16 mouse cellular contexts compared by ENCODE assay signal in genomic region chr1:74250096-74250495, GRCm38 (mm10). TPM values are rescaled to one million over a fixed set of nuclear protein-coding genes. Genes with fewer than 3 reads are reported as not detected.
DNase-seq lines count a peak whose midpoint lies in the region; TF ChIP-seq lines count a peak whose summit lies in the region.
"Had no signal": no experiment of that assay in that cellular context is flagged by ENCODE, and none has a peak within 500 bp of the region (broad histone marks: within the 10 kb centered on the region; RNA-seq: fewer than 3 reads in every experiment).

No protein-coding gene starts in this region.

- DNase-seq in kidney, adult 2 months = no peak
- no peak for DNase-seq in kidney, postnatal 4 days
- DNase-seq in A20 (ENCODE audit: low read depth, low spot score) = peak; percentile 68
- DNase-seq in ovary, postnatal 36 days (ENCODE audit: low spot score) = no peak
- no peak for DNase-seq in layer of hippocampus, adult 11-12 months (ENCODE audit: low spot score)
- DNase-seq: adrenal gland, postnatal 36 days; cerebellum, postnatal 25 days; heart, postnatal 10 days; lung, postnatal 4 days had no signal

- peaks cover 14% of the 10 kb centered on the region for H3K36me3 ChIP-seq in kidney, adult 2 months (ENCODE audit: control insufficient read depth, insufficient read depth, low read length)
- H3K36me3 ChIP-seq in macrophage (ENCODE audit: inconsistent target) = peaks cover 54% of the 10 kb centered on the region

- no peak for TF ChIP-seq POLR2A in kidney, adult 2 months (IDR thresholded peaks at IDR 0.05; ENCODE audit: low read depth, low read length)
- no peak for TF ChIP-seq POLR2A in embryonic fibroblast, embryonic 13.5 days (IDR thresholded peaks at IDR 0.05; ENCODE audit: low read depth, low read length)

- H3K27me3 ChIP-seq in kidney, adult 2 months (replicated peaks; ENCODE audit: control insufficient read depth, insufficient read depth, low read length) = no peaks in the 10 kb centered on the region
- H3K27me3 ChIP-seq: forebrain, embryonic 13.5 days; neural tube, embryonic 15.5 days had no signal

- peak overlapping the region; percentile 100 for H3K27ac ChIP-seq in kidney, adult 2 months (ENCODE audit: insufficient read depth, low read depth, low read length)
- peak overlapping the region; percentile 99 for H3K27ac ChIP-seq in embryonic fibroblast, embryonic 13.5 days (ENCODE audit: insufficient read depth, low read length)
- H3K27ac ChIP-seq in macrophage = peak overlapping the region; percentile 96
- H3K27ac ChIP-seq: forebrain, embryonic 13.5 days; neural tube, embryonic 15.5 days had no signal

- peaks cover 92% of the 10 kb centered on the region for H3K79me2 ChIP-seq in macrophage (ENCODE audit: inconsistent target)

- H3K4me3 ChIP-seq in kidney, adult 2 months (ENCODE audit: insufficient read depth, low read depth, low read length) = no peak overlapping the region
- H3K4me3 ChIP-seq in embryonic fibroblast, embryonic 13.5 days (ENCODE audit: insufficient read depth, low read length) = no peak overlapping the region
- no peak overlapping the region for H3K4me3 ChIP-seq in macrophage (ENCODE audit: inconsistent target)
- H3K4me3 ChIP-seq: forebrain, embryonic 13.5 days; left cerebral cortex, adult 2 months; neural tube, embryonic 15.5 days had no signal

- 59% methylated on average over 4 of the region's 4 CpGs for WGBS in kidney, adult 2 months
- 41% methylated on average over 4 of the region's 4 CpGs for WGBS in macrophage (ENCODE audit: missing documents)

- no peak for TF ChIP-seq CTCF in kidney, adult 2 months (conservative IDR thresholded peaks at IDR 0.05; ENCODE audit: insufficient read depth, insufficient read length, low read depth, low read length)
- no peak for TF ChIP-seq CTCF in embryonic fibroblast, embryonic 13.5 days (IDR thresholded peaks at IDR 0.05; ENCODE audit: borderline replicate concordance, insufficient read depth, low read length)

- peaks cover 22% of the 10 kb centered on the region for H3K4me1 ChIP-seq in kidney, adult 2 months (ENCODE audit: control insufficient read depth, insufficient read depth, low read length)
- peaks cover 14% of the 10 kb centered on the region for H3K4me1 ChIP-seq in embryonic fibroblast, embryonic 13.5 days (ENCODE audit: control insufficient read depth, insufficient read depth, low read length)
- H3K4me1 ChIP-seq: forebrain, embryonic 13.5 days; neural tube, embryonic 15.5 days had no signal

RNA-seq across cellular contexts. Expression of gene Arpc2, which starts 14.2 kb away (rescaled TPM):
- 124 TPM in 2 replicates for polyA plus RNA-seq in kidney, adult 2 months (2012; rRNA removed)
- 446 and 515 TPM in 2 replicates for polyA plus RNA-seq in embryonic fibroblast, embryonic 13.5 days (2011; ENCODE audit: insufficient read length, low read depth, missing spikeins)
- 100 to 1,000 TPM; 109 to 196 (median 161) TPM for total RNA-seq in macrophage (2018; cell fraction: chromatin; rRNA removed)
- 1,000 to 10,000 TPM in 1 of 26 experiments, 100 to 1,000 TPM in 25; 673 to 1,009 (median 822) TPM for total RNA-seq in macrophage (2018; cell fraction: cytosol; rRNA removed)
- 100 to 1,000 TPM; 202 to 455 (median 266) TPM for total RNA-seq in macrophage (2018; cell fraction: nucleus; rRNA removed)
- polyA plus RNA-seq in macrophage (2018) = 677 to 1,406 TPM (median 1,257 TPM) in 3 replicates

RNA-seq across cellular contexts. Expression of gene Gpbar1, which starts 28.3 kb away (rescaled TPM):
- 0.20 and 0.48 TPM in 2 replicates for polyA plus RNA-seq in kidney, adult 2 months (2012; rRNA removed)
- 0.92 and 1.3 TPM in 2 replicates for polyA plus RNA-seq in embryonic fibroblast, embryonic 13.5 days (2011; ENCODE audit: insufficient read length, low read depth, missing spikeins)
- not detected for total RNA-seq in macrophage (2018; cell fraction: chromatin; rRNA removed)
- not detected for total RNA-seq in macrophage (2018; cell fraction: cytosol; rRNA removed)
- not detected for total RNA-seq in macrophage (2018; cell fraction: nucleus; rRNA removed)
- polyA plus RNA-seq in macrophage (2018) = not detected in 3 replicates
- total RNA-seq: adrenal gland, postnatal 36 days; heart, postnatal 10 days; layer of hippocampus, adult 18-20 months; left cerebral cortex, adult 2 months had no signal
- polyA plus RNA-seq: forebrain, embryonic 13.5 days; hindbrain, embryonic 16.5 days; neural tube, embryonic 15.5 days had no signal

RNA-seq across cellular contexts. Expression of gene Aamp, which starts 34.4 kb away (rescaled TPM):
- polyA plus RNA-seq in kidney, adult 2 months (2012; rRNA removed) = 212 and 217 TPM in 2 replicates
- polyA plus RNA-seq in embryonic fibroblast, embryonic 13.5 days (2011; ENCODE audit: insufficient read length, low read depth, missing spikeins) = 85.7 and 90.3 TPM in 2 replicates
- 100 to 1,000 TPM in 15 of 26 experiments, 10 to 100 TPM in 11; 59.6 to 168 (median 103) TPM for total RNA-seq in macrophage (2018; cell fraction: chromatin; rRNA removed)
- 100 to 1,000 TPM in 14 of 26 experiments, 10 to 100 TPM in 12; 71.7 to 130 (median 108) TPM for total RNA-seq in macrophage (2018; cell fraction: cytosol; rRNA removed)
- 100 to 1,000 TPM in 6 of 26 experiments, 10 to 100 TPM in 20; 63.0 to 123 (median 93.6) TPM for total RNA-seq in macrophage (2018; cell fraction: nucleus; rRNA removed)
- polyA plus RNA-seq in macrophage (2018) = 115 to 127 TPM (median 119 TPM) in 3 replicates

RNA-seq across cellular contexts. Expression of gene Pnkd, which starts 34.6 kb away (rescaled TPM):
- 139 and 165 TPM in 2 replicates for polyA plus RNA-seq in kidney, adult 2 months (2012; rRNA removed)
- 19.6 and 21.5 TPM in 2 replicates for polyA plus RNA-seq in embryonic fibroblast, embryonic 13.5 days (2011; ENCODE audit: insufficient read length, low read depth, missing spikeins)
- 10 to 100 TPM in 15 of 26 experiments, 1 to 10 TPM in 11; 2.3 to 31.8 (median 11.8) TPM for total RNA-seq in macrophage (2018; cell fraction: chromatin; rRNA removed)
- 10 to 100 TPM; 25.9 to 46.8 (median 36.7) TPM for total RNA-seq in macrophage (2018; cell fraction: cytosol; rRNA removed)
- total RNA-seq in macrophage (2018; cell fraction: nucleus; rRNA removed) = 10 to 100 TPM in 14 of 26 experiments, 1 to 10 TPM in 12; 4.5 to 23.2 (median 10.1) TPM
- polyA plus RNA-seq in macrophage (2018) = 20.6 to 40.9 TPM (median 36.6 TPM) in 3 replicates

RNA-seq across cellular contexts. Expression of gene Tmbim1, which starts 55.3 kb away (rescaled TPM):
- polyA plus RNA-seq in kidney, adult 2 months (2012; rRNA removed) = 74.1 and 103 TPM in 2 replicates
- 88.6 and 115 TPM in 2 replicates for polyA plus RNA-seq in embryonic fibroblast, embryonic 13.5 days (2011; ENCODE audit: insufficient read length, low read depth, missing spikeins)
- total RNA-seq in macrophage (2018; cell fraction: chromatin; rRNA removed) = 100 to 1,000 TPM in 4 of 26 experiments, 10 to 100 TPM in 22; 17.8 to 135 (median 35.5) TPM
- total RNA-seq in macrophage (2018; cell fraction: cytosol; rRNA removed) = 10 to 100 TPM; 25.9 to 77.3 (median 42.7) TPM
- 100 to 1,000 TPM in 2 of 26 experiments, 10 to 100 TPM in 24; 22.2 to 128 (median 38.8) TPM for total RNA-seq in macrophage (2018; cell fraction: nucleus; rRNA removed)
- 46.8 to 61.2 TPM (median 52.2 TPM) in 3 replicates for polyA plus RNA-seq in macrophage (2018)
